Mouse (Mus musculus): ENCODE measurements at regions not wholly inside any gene's neighbourhood (a gene's known extent, or its start where the extent isn't known, plus 50 kb on each side); places are given as distances from the start of the nearest gene placed in this dataset.

- DNase-seq (ENCODE audit: low spot score in 2 of 2): no peak
Measured at GRCm38 (mm10) chr5:37980692-37981091, 57.9 kb upstream of the Stx18 start.

- DNase-seq (ENCODE audit: low spot score in 2 of 2): no peak
Measured at GRCm38 (mm10) chr5:37976943-37977434, 61.6 kb upstream of the Stx18 start.

GRCm38 (mm10) chr5:37972980-37973545 lies 65.5 kb upstream of the Stx18 start:
- no peak for DNase-seq (ENCODE audit: low spot score in 2 of 2)

GRCm38 (mm10) chr5:37971724-37972123 lies 66.8 kb upstream of the Stx18 start:
- no peak for DNase-seq (ENCODE audit: low spot score in 2 of 2)

DNA sequence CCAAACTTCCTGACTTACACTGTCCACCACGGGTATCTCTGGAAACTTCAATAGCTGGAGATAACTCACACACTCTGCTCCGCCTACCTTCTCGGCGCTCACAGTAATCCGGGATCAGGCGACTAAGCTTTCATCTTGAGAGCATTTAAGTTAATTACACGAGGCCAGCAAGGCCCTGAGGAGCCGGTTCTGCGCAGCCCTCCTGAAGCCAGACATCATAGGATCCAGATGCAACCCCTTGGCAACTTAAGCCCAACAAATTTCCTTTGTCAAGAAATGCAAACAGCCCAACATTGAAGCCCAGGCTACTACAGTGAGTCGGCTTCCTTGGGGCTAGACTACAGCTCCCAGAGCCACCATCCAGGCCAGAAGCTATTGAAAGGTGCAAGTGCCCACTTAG lies 69.9 kb upstream of the Stx18 start:
- no peak for DNase-seq (ENCODE audit: low spot score in 2 of 2)

GRCm38 (mm10) chr5:37967914-37968375 lies 70.6 kb upstream of the Stx18 start:
- DNase-seq (ENCODE audit: low spot score in 2 of 2): no peak

DNA sequence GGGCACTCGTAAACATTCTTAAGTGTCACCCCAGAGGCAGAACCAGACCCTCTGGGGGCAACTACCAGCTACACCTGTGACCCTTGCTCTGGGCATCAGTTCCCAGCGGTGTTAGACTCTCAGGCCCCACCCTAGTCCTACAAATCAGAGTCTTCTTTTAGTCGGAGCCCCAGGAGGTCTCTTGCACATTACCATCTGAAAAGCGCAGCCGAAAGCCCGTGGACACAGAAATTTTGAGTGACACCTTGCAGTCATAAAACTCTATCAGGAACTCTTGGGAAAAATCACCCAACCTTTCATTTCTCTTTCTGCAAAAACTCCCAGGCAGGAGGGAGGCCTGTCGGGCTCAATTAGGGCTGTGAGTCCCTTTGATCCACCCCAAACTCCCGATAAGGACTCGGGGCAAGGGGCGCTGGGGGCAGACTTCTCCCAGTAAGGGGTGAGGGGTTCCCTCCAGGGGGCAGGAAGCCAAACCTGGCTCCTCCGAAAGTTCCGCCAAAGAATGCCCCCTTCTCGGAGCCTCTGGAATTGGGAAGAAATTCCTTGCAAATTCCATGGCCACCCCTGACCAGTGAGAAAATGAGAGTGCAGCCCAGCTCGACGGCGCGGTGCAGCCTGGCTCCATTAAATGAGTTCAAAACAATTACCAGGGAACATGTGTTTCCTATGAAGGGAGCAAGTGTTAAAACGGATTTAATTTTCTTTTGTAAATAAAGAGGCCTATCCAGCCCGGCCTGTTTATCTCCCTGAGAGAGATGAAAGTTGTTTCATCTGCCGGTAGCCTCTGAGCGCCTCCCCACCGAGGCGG lies 71.2 kb upstream of the Stx18 start:
- no peak for DNase-seq (ENCODE audit: low spot score in 2 of 2)

GRCm38 (mm10) chr5:37963688-37964087 lies 74.9 kb upstream of the Stx18 start:
- no peak for DNase-seq (ENCODE audit: low spot score in 2 of 2)

GRCm38 (mm10) chr5:37962513-37962912 lies 76.0 kb upstream of the Stx18 start:
- no peak for DNase-seq (ENCODE audit: low spot score in 2 of 2)

DNA sequence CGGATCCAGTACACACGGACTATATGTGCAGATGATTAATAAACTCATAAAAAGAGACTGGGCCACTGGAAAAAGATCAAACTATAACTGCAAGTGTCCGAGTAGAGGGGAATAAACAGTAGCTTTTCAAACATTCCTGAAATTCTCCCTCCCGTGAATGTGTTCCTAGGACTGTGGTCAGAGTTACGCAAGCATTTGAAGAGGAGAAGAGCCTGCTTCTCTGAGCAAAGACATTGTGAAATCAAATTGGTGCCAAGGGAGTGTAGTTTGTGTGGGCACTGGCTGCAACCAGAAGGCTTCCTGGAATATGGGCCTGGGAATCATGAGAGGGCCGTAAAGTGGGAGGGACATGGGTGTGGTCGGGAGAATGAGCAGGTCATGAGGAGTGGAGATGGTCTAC lies 78.3 kb upstream of the Stx18 start:
- no peak for DNase-seq (ENCODE audit: low spot score in 2 of 2)

- DNase-seq (ENCODE audit: low spot score in 2 of 2): no peak
Measured at GRCm38 (mm10) chr5:37952096-37952495, 86.4 kb upstream of the Stx18 start.

DNA sequence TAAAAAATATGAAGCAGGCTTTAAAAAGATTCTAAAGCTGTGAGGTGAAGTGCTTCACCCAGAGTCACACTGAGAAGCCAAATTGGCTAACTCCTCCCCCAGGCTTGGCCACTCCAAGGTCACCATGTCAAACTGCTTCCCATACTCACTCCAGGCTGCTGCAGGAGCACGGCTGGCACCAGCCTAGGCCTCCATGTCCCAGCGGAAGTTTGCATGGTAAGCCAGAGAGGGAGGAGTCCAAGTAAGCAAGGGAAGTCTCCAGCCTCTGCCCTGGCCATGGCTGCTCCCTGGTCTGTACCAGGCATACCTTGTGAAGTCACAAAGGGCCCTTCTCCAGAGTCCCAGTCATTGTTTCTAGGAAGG lies 105.8 kb upstream of the Stx18 start:
- DNase-seq (ENCODE audit: low spot score in 2 of 2): no peak

- no peak for DNase-seq (ENCODE audit: low spot score in 2 of 2)
Measured at GRCm38 (mm10) chr5:37932086-37932759, 106.3 kb upstream of the Stx18 start.

DNA sequence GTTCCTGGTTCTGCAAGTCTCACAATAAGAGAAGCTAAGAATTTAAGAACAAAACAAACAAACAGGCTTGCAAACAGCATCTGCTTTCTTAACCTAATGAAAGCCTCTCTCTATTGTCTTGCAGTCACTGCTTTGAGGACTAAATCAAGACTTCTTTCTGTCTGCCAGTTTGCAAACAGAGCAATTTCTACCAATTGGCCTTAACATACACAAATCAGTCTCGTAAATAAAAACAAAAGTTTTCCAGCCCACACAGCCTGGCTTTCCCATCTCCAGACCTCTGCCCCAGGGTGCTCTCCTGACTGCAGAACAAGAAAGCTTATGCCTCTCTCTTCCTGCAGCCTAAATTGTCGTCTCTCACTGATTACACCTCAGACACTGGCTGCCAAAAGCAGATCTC lies 96.1 kb upstream of the Msx1 start:
- DNase-seq (ENCODE audit: low spot score in 2 of 2): no peak

- no peak for DNase-seq (ENCODE audit: low spot score in 2 of 2)
Measured at GRCm38 (mm10) chr5:37919102-37919501, 94.7 kb upstream of the Msx1 start.

DNA sequence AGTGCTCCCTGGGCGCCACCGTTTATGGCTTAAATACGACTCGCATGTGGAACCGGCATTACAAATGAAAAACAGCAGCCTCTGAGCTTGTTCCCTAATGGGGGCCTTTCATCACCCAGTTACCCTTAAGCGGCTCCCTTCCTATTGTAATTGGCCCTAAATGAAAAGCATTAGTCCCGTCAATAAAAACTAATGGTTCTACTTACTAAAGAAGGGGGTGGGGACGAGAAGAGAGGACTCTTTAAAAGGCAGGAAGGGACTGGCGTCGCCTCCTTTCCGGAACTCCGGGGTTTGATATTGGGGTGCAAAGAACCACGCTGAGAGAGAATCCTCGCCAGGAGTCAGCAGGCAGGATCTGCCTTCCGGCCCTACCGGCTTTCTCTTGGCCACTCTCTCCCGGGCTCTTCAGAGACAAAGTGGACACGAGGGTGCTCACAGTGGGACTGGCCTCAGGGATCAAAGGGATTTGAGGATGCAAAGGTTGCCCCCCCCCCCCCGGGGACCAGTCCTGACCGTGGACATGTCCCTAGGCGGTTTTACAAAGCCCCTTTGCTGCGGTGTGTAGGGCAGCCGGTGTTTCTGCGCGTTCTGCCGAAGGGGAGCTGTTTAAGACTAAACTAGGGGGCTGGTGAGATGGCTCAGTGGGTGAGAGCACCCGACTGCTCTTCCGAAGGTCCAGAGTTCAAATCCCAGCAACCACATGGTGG lies 93.8 kb upstream of the Msx1 start:
- DNase-seq (ENCODE audit: low spot score in 2 of 2): no peak

DNA sequence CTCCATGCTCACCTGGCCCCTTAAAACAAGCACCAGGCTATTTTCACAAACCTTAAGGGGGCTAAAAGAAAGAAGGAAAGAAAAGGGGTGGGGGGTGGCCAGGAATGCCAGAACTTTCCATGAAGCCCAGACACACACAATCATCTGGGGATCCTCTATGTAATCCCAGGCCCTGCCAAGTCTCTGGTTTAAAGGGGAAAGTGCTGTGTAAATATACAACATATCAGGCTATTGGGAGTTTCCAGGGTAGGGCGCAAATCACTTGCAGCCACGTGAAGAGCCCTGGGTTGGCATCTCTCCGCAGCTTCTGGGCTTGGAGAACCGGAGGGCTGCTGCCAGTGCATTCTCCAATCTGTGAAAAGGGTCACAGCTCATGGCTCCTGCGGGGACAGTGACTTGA lies 92.8 kb upstream of the Msx1 start:
- no peak for DNase-seq (ENCODE audit: low spot score in 2 of 2)

- DNase-seq (ENCODE audit: low spot score in 2 of 2): no peak
Measured at GRCm38 (mm10) chr5:37904683-37905352, 80.4 kb upstream of the Msx1 start.

- no peak for DNase-seq (ENCODE audit: low spot score in 2 of 2)
Measured at GRCm38 (mm10) chr5:37903861-37904260, 79.5 kb upstream of the Msx1 start.

- no peak for DNase-seq (ENCODE audit: low spot score in 2 of 2)
Measured at GRCm38 (mm10) chr5:37902741-37903140, 78.4 kb upstream of the Msx1 start.

DNA sequence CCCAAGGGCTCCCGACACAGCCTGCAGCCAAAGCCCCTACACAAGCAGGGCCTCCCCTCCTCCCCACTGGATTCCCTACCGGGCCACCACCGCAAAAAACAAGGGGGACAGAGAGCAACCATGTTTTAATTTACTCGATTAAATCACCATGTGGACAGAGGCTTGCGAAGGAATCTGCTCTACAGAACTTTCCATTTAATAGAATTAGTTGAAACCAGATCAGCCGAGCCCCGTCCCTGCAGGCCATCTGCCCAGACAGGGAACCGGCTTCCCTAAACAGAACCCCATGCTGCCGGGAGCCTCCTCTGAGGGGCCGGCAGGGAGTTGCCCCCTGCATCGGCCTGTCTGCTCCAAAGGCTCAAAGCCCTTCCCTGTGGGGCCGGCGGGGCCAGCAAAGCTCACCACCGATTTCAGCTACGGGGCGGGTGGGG lies 77.5 kb upstream of the Msx1 start:
- no peak for DNase-seq (ENCODE audit: low spot score in 2 of 2)

Data from urinary bladder, postnatal 4 days (tissue).